Comparison of ENCODE assay signal across 19 mouse cellular contexts in the genomic region with DNA sequence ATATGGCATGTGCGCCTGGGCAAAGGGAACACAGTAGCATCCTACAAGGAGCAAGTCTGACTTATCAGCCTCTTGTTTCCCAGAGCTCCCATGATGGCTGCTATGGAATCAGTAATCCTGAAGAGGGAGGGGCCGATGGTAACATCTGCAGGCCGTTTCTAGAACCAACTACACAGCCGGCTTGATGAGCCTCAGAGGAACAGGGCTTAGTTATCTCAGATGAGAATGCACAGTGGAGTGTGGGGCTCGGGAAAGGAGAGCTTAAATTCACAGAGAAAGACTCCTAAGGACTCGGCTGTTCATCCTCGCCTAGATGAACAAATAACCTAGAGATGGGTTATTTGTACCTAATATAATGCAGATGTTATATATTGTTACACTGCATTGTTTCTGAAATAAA.
DNase-seq lines count a peak whose midpoint lies in the region; ATAC-seq lines count a peak whose summit lies in the region.
"Had no signal": no experiment of that assay in that cellular context is flagged by ENCODE, and none has a peak within 500 bp of the region (broad histone marks: within the 10 kb centered on the region; RNA-seq: fewer than 3 reads in every experiment).

No protein-coding gene starts in this region.

- H3K4me1 ChIP-seq in hindbrain, embryonic 13.5 days (replicated peaks), result peaks cover 7% of the 10 kb centered on the region
- no peaks in the 10 kb centered on the region for H3K4me1 ChIP-seq in hindbrain, embryonic 10.5 days (replicated peaks)
- no peaks in the 10 kb centered on the region for H3K4me1 ChIP-seq in midbrain, embryonic 11.5 days (ENCODE audit: control insufficient read depth, insufficient read depth, low read length)
- H3K4me1 ChIP-seq in midbrain, embryonic 16.5 days (ENCODE audit: control insufficient read depth, insufficient read depth, low read length), result no peaks in the 10 kb centered on the region
- no peaks in the 10 kb centered on the region for H3K4me1 ChIP-seq in hindbrain, embryonic 16.5 days (ENCODE audit: control insufficient read depth, insufficient read depth, low read depth, low read length)
- peaks cover 10% of the 10 kb centered on the region; the same call in 1 of the 2 replicates for H3K4me1 ChIP-seq in neural tube, embryonic 15.5 days
- H3K4me1 ChIP-seq: forebrain, embryonic 12.5 days; heart, embryonic 15.5 days had no signal

- no peaks in the 10 kb centered on the region for H3K9me3 ChIP-seq in hindbrain, embryonic 13.5 days
- no peaks in the 10 kb centered on the region for H3K9me3 ChIP-seq in hindbrain, embryonic 10.5 days
- H3K9me3 ChIP-seq in midbrain, embryonic 11.5 days (ENCODE audit: control insufficient read depth, low read length), result no peaks in the 10 kb centered on the region
- H3K9me3 ChIP-seq in midbrain, embryonic 16.5 days (replicated peaks; ENCODE audit: control insufficient read depth, low read length, poor library complexity, severe bottlenecking), result no peaks in the 10 kb centered on the region
- H3K9me3 ChIP-seq in hindbrain, embryonic 16.5 days (ENCODE audit: control insufficient read depth, low read length), result no peaks in the 10 kb centered on the region
- no peaks in the 10 kb centered on the region for H3K9me3 ChIP-seq in neural tube, embryonic 15.5 days (replicated peaks)
- H3K9me3 ChIP-seq: embryonic facial prominence, embryonic 12.5 days; forebrain, embryonic 12.5 days; heart, embryonic 15.5 days had no signal

- DNase-seq in hindbrain, embryonic 10.5 days (ENCODE audit: low spot score), result no peak
- no peak for DNase-seq in midbrain, embryonic 11.5 days (ENCODE audit: low spot score, missing footprints)
- no peak for DNase-seq in lung, adult 18-20 months
- DNase-seq: adrenal gland, postnatal 10 days; cerebellum, adult 11 months; cerebellum, adult 8-10 months; cerebellum, postnatal 14 days; embryo, embryonic 11 days; gastrocnemius, postnatal 10 days; heart, adult 18-20 months had no signal

- no peak overlapping the region for H3K4me2 ChIP-seq in hindbrain, embryonic 13.5 days
- no peak overlapping the region for H3K4me2 ChIP-seq in midbrain, embryonic 11.5 days
- H3K4me2 ChIP-seq in midbrain, embryonic 16.5 days (ENCODE audit: low read length), result no peak overlapping the region
- H3K4me2 ChIP-seq in hindbrain, embryonic 16.5 days (ENCODE audit: low read length), result no peak overlapping the region
- H3K4me2 ChIP-seq in neural tube, embryonic 15.5 days, result no peak overlapping the region
- H3K4me2 ChIP-seq: embryonic facial prominence, embryonic 12.5 days; forebrain, embryonic 12.5 days; heart, embryonic 11.5 days; heart, embryonic 15.5 days had no signal

- WGBS in hindbrain, embryonic 13.5 days, result 83% methylated on average over 7 of the region's 7 CpGs
- 88% methylated on average over 7 of the region's 7 CpGs for WGBS in hindbrain, embryonic 10.5 days
- whole genome bisulfite sequencing in midbrain, embryonic 11.5 days, result 79% methylated on average over 7 of the region's 7 CpGs
- WGBS in midbrain, embryonic 16.5 days, result 69% methylated on average over 7 of the region's 7 CpGs
- WGBS in hindbrain, embryonic 16.5 days, result 71% methylated on average over 7 of the region's 7 CpGs
- WGBS in neural tube, embryonic 15.5 days, result 49% methylated on average over 7 of the region's 7 CpGs

- H3K27me3 ChIP-seq in hindbrain, embryonic 13.5 days, result no peaks in the 10 kb centered on the region
- no peaks in the 10 kb centered on the region for H3K27me3 ChIP-seq in hindbrain, embryonic 10.5 days (ENCODE audit: insufficient read depth, poor library complexity, severe bottlenecking)
- H3K27me3 ChIP-seq in midbrain, embryonic 11.5 days (ENCODE audit: control insufficient read depth, insufficient read depth, low read length), result no peaks in the 10 kb centered on the region
- H3K27me3 ChIP-seq in midbrain, embryonic 16.5 days (ENCODE audit: control insufficient read depth, insufficient read depth, low read depth, low read length), result no peaks in the 10 kb centered on the region
- no peaks in the 10 kb centered on the region for H3K27me3 ChIP-seq in hindbrain, embryonic 16.5 days (replicated peaks; ENCODE audit: control insufficient read depth, insufficient read depth, low read length)
- H3K27me3 ChIP-seq in neural tube, embryonic 15.5 days (replicated peaks), result no peaks in the 10 kb centered on the region
- H3K27me3 ChIP-seq: embryonic facial prominence, embryonic 12.5 days; forebrain, embryonic 12.5 days; heart, embryonic 15.5 days had no signal

- no peak for ATAC-seq in hindbrain, embryonic 13.5 days (ENCODE audit: low FRiP score)
- ATAC-seq in midbrain, embryonic 11.5 days (ENCODE audit: low FRiP score), result peak; percentile 35; the same call in 1 of the 2 replicates
- ATAC-seq in midbrain, embryonic 16.5 days, result no peak
- ATAC-seq in hindbrain, embryonic 16.5 days, result peak; percentile 22; the same call in 1 of the 2 replicates
- ATAC-seq in neural tube, embryonic 15.5 days (ENCODE audit: low FRiP score), result peak; percentile 46
- ATAC-seq: forebrain, embryonic 16.5 days had no signal

- no peak overlapping the region for H3K9ac ChIP-seq in hindbrain, embryonic 13.5 days
- H3K9ac ChIP-seq in midbrain, embryonic 11.5 days (ENCODE audit: low read length), result no peak overlapping the region
- H3K9ac ChIP-seq in midbrain, embryonic 16.5 days (ENCODE audit: low read depth, low read length), result no peak overlapping the region
- H3K9ac ChIP-seq in hindbrain, embryonic 16.5 days (ENCODE audit: low read depth, low read length), result no peak overlapping the region
- H3K9ac ChIP-seq in neural tube, embryonic 15.5 days (replicated peaks), result no peak overlapping the region
- H3K9ac ChIP-seq: embryonic facial prominence, embryonic 12.5 days; forebrain, embryonic 12.5 days; heart, embryonic 15.5 days had no signal

- H3K27ac ChIP-seq in hindbrain, embryonic 13.5 days, result peak overlapping the region; percentile 69
- no peak overlapping the region for H3K27ac ChIP-seq in hindbrain, embryonic 10.5 days
- no peak overlapping the region for H3K27ac ChIP-seq in midbrain, embryonic 11.5 days (ENCODE audit: low read depth, low read length)
- no peak overlapping the region for H3K27ac ChIP-seq in midbrain, embryonic 16.5 days (ENCODE audit: low read length)
- no peak overlapping the region for H3K27ac ChIP-seq in hindbrain, embryonic 16.5 days (ENCODE audit: low read depth, low read length)
- H3K27ac ChIP-seq in neural tube, embryonic 15.5 days (replicated peaks), result 0 out of 2 replicates have a peak overlapping the region, but pooled peaks have one; percentile 15
- H3K27ac ChIP-seq: embryonic facial prominence, embryonic 12.5 days; forebrain, embryonic 12.5 days; heart, embryonic 15.5 days had no signal

- H3K36me3 ChIP-seq in hindbrain, embryonic 13.5 days, result no peaks in the 10 kb centered on the region
- no peaks in the 10 kb centered on the region for H3K36me3 ChIP-seq in hindbrain, embryonic 10.5 days
- H3K36me3 ChIP-seq in midbrain, embryonic 11.5 days (ENCODE audit: control insufficient read depth, insufficient read depth, low read length), result no peaks in the 10 kb centered on the region
- H3K36me3 ChIP-seq in midbrain, embryonic 16.5 days (ENCODE audit: control insufficient read depth, insufficient read depth, low read length), result no peaks in the 10 kb centered on the region
- no peaks in the 10 kb centered on the region for H3K36me3 ChIP-seq in hindbrain, embryonic 16.5 days (ENCODE audit: control insufficient read depth, insufficient read depth, low read length)
- H3K36me3 ChIP-seq in neural tube, embryonic 15.5 days, result no peaks in the 10 kb centered on the region
- H3K36me3 ChIP-seq: embryonic facial prominence, embryonic 12.5 days; forebrain, embryonic 12.5 days; heart, embryonic 15.5 days had no signal

- no peak overlapping the region for H3K4me3 ChIP-seq in hindbrain, embryonic 13.5 days
- H3K4me3 ChIP-seq in hindbrain, embryonic 10.5 days, result no peak overlapping the region
- H3K4me3 ChIP-seq in midbrain, embryonic 11.5 days (ENCODE audit: low read depth, low read length), result no peak overlapping the region
- H3K4me3 ChIP-seq in midbrain, embryonic 16.5 days (ENCODE audit: low read depth, low read length), result no peak overlapping the region
- H3K4me3 ChIP-seq in hindbrain, embryonic 16.5 days (ENCODE audit: low read length), result no peak overlapping the region
- no peak overlapping the region for H3K4me3 ChIP-seq in neural tube, embryonic 15.5 days (replicated peaks)
- H3K4me3 ChIP-seq: embryonic facial prominence, embryonic 12.5 days; forebrain, embryonic 12.5 days; heart, embryonic 15.5 days had no signal

Comparison
In these comparisons a context has a peak if more than half of its experiments do, and no peak if none do; other contexts are left out.
1. ATAC-seq: peak in midbrain, embryonic 11.5 days (single experiment), hindbrain, embryonic 16.5 days (single experiment) and neural tube, embryonic 15.5 days (single experiment); none in hindbrain, embryonic 13.5 days (single experiment) and midbrain, embryonic 16.5 days (single experiment).
2. H3K27ac ChIP-seq: peak in hindbrain, embryonic 13.5 days (single experiment) and neural tube, embryonic 15.5 days (single experiment); none in hindbrain, embryonic 10.5 days (single experiment), midbrain, embryonic 11.5 days (single experiment), midbrain, embryonic 16.5 days (single experiment) and hindbrain, embryonic 16.5 days (single experiment).